Mouse (Mus musculus) frontal cortex, adult 2 months (tissue): ENCODE measurements around the gene Wfdc21. TPM values are rescaled to one million over a fixed set of nuclear protein-coding genes. Genes with fewer than 3 reads are reported as not detected.

Source experiments
- DNase-seq, 2 experiments: peaks; one replicate each; pipeline ENCODE4 v3.0.0; 2022; ENCODE audit warnings: low spot score in 1 of 2; ENCODE audit errors: extremely low spot score in 1 of 2
- polyA plus RNA-seq: library from polyadenylated mRNA; depleted of rRNA; stranded (reverse); fragments of >200 nt; gene quantifications from 2 replicates; pipeline ENCODE4 v1.2.3, GENCODE M21; 2012; rRNA removed

Wfdc21 gene
- not detected in 2 replicates for polyA plus RNA-seq

DNA sequence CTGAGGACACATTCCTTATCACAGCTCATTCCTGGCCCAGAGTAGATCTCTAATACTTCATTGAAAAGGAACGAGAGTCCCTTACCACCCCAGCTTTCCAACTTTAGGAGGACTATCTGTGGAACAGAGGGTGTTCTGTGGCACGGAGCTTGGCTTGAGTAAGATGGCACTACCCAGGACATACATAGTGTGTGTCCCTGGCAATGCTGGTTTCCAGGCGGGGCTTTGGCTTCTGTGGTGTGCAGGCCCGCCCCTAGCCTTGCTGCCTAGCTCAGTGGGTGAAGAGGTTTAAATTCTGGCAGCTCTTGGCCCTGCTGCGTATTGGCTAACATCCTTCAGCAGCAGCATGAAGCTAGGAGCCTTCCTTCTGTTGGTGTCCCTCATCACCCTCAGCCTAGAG lies at the start of gene Wfdc21:
Wfdc21 (plus strand) TSS at position 260 of the 400 bp plus-strand sequence.
- no peak for DNase-seq

DNA sequence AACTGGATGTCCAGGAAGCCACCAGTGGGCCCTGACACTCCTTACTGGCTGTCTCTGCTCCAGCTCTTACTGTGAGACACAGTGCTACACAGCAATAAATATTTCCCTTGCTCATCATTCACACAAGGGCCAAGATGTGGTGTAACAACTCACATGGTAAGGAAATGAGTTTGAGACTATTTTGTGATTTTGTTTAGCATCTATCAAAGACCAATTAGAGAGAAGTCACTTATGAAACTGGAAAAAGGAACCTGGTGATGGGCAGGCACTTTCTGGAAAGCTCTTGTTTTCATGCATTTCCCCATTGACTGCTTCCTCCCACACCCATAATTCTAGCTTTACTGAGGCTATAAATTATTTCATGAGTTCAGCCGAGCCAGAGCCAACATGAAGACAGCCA lies 43.0 kb upstream of the Wfdc21 start, which contains the start of gene Wfdc17:
Wfdc17 (plus strand) TSS at position 287 of the 400 bp plus-strand sequence.
- no peak for DNase-seq

DNA sequence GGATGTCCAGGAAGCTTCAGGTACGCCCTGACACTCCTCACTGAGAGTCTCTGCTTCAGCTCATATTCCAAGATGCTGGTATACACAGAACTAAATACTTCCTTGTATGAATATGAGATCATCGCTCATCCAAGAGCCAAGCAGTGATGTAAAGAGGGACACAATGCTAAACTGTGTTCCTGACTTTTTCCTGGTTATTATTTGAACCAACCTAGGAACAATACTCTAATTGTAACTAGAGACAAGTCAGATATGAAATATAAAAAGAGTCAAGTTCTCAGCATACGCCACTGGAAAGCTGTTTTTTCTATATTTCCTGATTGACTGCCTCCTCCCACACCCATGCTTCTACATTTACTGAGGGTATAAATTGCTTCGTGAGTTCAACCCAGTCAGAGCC lies 38.0 kb upstream of the Wfdc21 start, which contains the start of gene Wfdc18:
Wfdc18 (plus strand) TSS at position 301 of the 400 bp plus-strand sequence.
- DNase-seq: no peak

DNA sequence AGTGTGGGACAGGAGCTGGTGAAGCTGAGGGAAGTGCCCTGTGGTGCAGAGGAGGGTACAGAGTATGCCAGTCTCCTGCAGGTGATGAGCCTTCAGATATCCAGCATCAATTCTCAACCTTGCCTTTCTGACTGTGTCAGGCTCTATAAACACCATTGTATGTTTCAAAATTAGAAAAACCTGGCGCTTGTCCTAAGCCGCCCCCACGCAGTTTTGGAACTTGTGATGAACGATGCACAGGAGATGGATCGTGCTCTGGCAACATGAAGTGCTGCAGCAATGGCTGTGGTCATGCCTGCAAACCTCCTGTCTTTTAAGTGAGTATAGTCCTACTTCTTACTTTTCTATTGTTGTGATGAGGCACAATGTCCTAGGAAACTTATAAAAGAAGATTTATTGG lies 37.1 kb upstream of the Wfdc21 start:
- DNase-seq: peak; percentile 20 to 43

DNA sequence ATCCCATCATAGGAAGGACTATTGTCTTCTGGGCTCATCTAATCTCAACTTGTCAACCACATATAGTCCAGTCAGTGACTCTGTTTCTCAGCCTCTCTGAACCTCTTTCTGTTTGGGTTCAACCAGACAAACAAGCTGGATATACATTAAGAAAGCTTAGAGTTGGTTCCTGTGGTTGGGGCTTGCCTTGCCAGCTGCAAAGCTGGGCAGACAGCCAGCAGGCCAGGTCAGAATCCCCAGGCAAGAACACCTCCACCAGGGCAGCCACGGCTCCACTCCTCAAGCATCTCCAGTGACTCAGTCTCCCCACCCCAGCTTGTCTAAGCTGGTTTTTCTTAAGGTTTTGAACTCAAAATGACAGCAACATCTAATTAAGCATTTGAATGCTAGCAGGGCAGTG lies 34.1 kb upstream of the Wfdc21 start:
- no peak for DNase-seq

DNA sequence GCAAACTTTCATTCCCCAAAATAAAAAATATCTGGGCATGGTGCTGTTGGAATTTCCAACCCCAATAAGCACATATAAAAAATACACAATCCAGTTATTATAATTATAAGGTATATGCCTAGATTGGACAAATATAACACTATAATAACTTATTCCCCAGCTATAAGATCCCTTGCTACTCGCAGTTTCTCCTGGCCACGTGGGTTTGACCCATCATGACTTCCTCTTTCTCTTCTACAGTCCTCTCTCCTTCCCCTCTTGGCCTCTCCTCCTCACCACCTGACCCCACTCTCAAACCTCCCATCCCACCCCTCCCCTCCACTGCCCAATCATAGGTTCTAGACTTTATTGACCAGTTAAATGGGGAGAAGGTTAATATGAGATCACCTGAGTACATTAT lies 32.8 kb upstream of the Wfdc21 start:
- no peak for DNase-seq

DNA sequence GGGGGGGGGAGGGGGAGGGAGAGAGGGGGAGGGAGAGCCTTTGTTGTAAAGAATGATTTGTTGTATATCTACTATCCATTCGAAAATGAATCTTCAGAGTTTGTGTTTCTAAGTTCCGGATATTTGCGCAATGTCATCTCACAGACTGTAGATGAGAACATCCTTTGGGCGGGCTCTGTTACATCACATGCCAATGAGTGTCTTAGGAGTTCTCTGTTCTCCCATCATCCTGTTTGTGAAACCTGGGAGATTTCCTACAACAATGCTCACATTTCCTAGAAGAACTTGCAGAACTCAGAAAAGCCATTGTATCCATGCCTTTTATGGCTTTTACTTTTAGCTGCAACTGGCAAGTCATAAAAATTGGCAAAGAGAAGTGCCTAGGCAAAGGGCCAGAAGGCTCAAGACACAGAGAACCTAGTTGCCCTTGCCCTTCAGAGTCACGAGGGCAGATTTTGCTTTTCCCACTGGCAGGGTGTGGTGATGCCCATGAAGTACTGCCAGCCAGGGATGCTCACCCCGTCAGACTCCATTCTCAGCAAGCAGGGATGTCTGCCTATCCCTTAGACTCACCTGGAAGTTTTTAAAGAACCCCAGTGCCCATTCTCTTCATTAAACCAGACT lies 29.6 kb upstream of the Wfdc21 start:
- no peak for DNase-seq

DNA sequence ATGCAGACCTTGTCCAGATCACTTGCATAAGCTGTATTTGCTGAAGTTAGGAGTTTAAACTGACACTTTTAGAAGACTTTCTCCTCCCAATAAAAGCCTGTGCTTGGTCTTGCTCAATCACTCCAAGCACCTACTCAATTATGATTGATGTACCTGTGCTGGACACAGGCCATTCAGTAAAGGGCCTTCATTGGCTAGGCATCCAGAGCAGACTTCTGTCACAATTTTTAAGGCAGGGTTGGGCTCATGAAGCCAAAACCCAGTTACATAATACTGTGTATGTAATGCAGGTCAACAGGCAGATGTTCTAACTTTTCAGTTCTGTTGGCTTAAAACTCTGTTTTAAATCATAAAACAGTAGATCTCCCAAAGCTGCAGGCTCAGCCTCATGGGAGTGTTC lies 26.0 kb upstream of the Wfdc21 start:
- DNase-seq: no peak

DNA sequence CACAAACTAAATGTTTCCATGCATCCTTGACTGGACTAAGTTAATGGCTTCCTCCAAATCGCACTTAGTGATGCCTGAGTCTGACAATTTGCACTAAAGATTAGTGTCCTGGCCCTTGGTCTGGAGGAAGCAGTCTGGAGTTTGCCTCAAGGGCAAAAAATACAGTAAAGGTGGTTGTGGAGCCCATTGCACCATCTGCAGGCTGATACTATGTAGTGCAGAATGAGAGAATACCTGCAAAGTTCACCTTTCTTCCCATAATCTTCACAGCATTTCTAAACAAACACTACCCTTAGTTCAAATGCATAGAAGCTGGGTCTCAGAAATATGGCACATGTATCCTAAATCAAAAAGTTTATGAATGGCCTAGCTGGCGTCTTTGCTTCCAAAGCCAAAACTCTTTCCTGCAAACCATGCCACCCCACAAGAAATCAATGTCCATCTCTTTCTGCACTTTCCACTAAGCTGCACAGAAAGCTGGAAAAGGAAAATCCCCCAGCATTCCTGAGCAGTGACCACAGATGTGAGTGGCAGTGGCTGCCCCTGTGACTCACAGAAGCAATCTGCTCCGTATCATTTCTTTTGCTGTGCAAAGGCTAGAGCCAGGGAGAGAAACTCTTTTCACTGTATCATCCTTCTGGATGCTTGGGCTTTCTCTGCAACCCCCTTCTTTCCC lies 17.8 kb upstream of the Wfdc21 start:
- peak in 1 of 2 experiments; percentile 17 for DNase-seq

DNA sequence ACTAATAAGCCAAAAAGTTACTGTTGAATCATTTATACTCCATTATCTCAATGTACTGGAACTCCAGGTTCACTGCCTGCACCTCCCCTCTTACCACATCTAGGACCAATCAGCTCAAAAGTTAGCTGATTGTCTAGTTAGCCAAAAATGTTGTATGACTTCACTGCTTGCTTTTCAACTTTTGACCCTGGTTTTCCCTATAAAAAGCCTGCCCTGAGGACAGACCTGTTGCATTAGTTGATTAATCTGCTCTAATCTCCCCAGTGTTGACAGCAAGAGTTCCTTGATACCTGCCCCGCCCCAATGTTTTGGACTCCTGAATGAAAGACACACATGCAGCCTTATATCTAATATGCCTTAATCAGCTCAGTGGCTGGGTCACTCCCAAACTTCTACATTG lies 15.6 kb upstream of the Wfdc21 start:
- no peak for DNase-seq

DNA sequence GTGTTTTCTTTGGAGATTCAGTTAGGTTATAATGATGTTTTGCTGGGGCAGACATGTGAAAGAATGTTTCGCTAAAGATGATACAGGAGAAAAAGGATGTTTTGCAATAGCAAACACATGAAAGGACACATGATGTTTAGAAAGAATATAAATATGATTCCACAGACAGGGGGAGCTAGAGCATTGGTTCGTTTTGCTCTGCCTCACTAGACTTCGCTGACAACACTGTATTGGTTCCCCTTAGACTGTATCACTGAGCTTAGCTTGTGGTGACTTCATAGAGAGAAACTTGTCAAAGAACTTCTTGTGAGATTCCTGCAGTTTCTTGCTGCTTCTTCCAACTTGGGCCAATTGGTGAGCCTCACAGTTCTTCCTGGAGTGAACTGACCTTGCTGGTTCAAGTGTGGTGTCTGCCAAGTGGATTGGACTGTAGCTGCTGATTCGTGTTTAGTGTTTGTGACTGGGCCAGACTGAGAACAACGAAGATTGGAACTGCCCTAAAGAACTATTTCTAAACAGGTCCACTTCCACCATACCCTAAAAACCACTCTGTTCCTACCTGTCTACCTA lies 13.6 kb upstream of the Wfdc21 start:
- no peak for DNase-seq

DNA sequence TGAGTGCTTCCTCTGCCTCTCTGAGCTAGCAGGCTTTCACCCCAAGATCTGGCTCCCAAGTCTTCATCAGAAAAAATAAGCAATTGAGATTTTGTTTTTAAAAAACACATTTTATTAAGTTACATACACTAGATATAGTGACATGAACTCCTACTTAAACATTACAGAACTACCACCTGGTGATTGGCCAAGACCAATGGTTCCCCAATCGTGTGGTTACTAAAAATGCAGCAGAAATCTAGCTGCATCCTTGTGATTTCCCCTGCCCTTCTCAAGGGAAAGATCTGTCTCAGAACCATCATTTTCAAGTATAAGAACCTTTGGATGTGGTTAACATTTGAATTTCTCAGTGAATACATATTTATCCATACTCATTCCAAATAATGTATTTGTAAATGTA lies 12.5 kb upstream of the Wfdc21 start:
- DNase-seq: no peak

DNA sequence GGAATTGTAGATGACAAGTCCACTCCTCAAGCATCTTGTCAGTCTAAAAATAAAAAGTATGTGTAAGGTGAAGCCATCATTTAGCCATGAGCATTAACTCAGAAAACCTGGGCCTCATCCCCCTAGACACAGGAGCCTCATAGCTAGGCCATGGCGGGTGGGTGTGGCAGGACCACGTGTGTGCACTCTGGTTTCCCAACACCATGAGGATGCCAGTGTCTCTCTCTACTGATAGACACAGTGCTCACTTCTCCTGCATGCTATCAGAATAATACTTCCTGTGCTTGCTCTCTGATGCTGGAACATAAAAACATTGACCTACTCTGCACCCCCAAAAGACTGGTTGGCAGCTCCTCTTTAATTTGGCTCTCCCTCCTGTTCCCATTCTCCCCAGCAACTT lies 10.9 kb upstream of the Wfdc21 start:
- DNase-seq: no peak

DNA sequence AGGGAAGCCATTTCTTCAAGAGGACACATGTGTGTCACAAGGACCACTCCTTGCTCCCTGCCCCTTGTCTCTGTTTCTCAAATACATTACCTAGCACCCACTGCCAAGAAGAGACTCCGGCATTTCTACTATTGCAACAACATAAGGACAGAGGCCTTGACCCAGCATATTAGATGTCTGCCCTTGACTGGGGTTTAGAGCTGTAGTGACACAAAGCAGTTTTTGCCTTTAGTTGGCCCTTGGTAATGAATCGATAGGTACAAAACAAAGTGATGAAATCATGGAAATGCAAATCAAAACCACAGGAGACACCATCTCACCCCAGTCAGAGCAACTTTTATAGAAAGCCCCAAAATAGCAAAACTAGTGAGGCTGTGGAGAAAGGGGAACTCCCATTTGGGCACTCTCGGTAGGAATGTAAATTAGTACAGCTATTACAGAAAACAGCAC lies 9.6 kb upstream of the Wfdc21 start:
- no peak for DNase-seq

DNA sequence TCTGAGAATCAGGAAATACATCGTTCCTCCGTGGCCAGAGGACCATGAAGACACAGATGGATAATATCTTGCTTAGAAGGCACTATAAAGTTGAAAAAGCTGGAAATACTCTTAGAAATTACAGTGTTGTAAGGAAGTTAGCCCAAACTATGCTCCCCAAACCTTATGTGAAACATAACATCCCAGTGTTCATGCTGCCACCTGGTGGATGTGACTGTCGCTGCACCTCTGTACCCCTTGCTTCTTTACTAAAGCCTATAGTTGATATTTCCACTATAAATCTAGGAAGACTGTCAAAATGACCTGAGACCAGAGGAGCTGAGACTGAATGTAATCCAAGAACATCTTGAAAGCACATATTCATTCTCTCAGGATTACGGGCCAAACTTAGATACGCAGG lies 7.5 kb upstream of the Wfdc21 start:
- peak; percentile 69 to 94 for DNase-seq

DNA sequence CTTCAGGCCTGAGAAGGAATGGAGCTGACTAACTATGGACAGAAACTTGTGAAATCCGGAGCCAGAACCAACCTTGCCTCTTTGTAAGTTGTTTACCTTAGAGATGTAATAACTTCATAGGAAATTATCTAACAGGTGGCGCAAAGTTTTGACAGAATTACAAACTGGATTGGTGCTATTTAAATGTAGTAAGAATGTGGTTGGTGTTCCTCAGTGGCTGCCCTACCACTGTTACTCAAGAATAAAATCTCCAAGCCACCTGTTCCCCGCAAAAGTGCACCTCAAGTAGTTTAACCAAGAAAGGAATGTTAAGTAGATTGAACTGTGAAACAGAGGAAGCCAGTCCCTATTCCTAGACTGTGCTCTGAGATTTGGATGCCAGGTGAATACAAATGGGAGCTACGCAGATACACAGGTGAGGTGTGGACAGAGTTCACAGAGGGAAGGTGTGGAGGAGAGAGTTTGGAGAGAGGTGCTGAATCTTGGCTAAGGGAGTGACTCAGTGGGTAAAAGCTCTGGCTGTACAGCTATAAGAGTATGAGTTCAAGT lies 6.2 kb upstream of the Wfdc21 start:
- DNase-seq: no peak

DNA sequence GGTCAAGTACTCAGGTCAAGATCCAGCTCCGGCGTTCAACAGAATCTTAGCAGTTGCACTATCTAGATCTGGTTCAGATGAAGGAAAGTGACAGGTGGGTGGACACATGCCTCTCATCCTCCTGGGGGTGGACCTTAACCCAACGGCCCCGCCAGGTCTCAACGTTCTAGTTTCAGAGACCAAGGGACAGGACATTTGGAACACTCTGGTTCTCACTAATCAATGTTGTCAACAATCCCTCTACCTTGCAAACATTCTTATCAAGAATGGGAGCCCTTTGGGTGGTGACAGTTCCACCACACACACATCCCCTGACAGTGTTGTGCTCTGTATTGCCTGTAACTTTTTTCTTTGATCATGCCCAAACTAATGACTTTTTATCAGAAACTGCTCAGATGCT lies 4.9 kb upstream of the Wfdc21 start:
- no peak for DNase-seq

DNA sequence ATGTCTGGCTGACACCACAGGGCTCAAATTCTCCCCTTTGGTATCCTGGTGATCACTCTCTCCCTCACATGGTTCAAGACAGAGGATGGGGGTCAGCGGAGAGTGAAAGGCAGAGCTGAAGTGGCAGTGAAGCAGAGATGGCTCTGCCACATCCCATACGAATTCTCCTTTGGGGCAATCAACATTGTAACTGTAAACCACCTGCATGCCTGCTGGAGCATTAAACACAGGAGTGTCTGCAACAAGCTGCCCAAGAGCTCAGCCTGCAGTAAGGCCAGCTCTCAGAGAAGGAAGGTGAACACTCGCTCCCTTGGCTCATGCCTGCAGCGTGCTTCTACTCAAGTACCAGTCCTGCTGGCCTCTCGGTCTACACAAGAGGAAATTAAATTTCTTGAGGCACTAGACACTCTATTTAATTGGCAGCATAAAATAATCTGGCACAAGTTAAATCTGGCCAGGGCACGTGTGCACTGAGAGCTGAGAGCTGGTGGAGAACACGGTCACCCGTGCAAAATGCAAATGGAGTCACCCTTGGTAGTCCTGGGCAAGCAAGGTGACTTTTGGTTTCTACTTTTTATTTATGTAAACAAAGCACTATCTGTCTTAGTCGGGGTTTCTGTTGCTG lies 3.9 kb upstream of the Wfdc21 start:
- no peak for DNase-seq

DNA sequence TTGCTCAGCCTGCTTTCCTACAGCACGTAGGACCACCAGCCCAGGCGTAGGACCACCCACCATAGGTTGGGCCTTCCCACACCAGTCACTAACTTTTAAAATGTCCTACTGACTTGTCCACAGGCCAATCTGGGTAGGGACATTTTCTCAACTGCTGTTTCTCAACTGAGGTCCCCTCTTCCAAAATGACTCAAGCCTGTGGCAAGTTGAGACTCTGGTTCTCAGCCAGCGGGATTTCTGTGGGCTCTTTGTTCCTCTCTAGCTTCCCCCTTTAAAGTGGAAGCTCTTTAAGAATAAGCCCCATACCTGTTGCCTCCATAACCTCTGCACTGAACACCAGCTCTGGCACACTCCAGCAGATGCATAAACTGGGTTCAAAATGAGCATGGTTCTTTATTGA lies 3.2 kb upstream of the Wfdc21 start:
- DNase-seq: no peak

DNA sequence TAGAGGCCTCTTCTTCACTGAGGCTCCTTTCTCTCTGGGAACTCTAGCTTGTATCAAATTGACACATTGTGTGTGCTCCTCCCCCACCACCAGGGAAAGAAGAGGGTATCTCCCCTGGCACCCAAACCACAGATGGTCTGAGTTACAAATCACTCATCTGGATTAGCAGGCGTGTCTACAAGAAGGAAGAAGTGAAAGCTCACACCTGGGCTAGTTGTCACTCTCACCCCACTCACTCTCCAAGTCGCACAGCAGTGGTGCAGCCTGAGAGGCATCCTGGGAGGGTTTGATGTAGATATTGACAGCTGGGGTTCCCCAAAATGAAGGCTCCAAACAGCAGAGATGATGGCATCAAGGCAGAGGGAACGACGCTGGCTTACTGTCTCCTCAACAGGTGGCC lies 588 bp upstream of the Wfdc21 start:
- no peak for DNase-seq
